In genomic region chr3:37919450-37920156, GRCm38 (mm10) we compare ENCODE assay signal across 10 mouse cellular contexts.
DNase-seq lines count a peak whose midpoint lies in the region; ATAC-seq and TF ChIP-seq lines count a peak whose summit lies in the region.
"Had no signal": no experiment of that assay in that cellular context is flagged by ENCODE, and none has a peak within 500 bp of the region (broad histone marks: within the 10 kb centered on the region; RNA-seq: fewer than 3 reads in every experiment).

No protein-coding gene starts in this region.

- no peaks in the 10 kb centered on the region for H3K79me2 ChIP-seq in MEL (ENCODE audit: control insufficient read depth, insufficient read depth, low read length, poor library complexity)

- H3K9me3 ChIP-seq in liver, postnatal 0 days (ENCODE audit: low read length), result no peaks in the 10 kb centered on the region
- H3K9me3 ChIP-seq in liver, embryonic 12.5 days (replicated peaks), result no peaks in the 10 kb centered on the region
- H3K9me3 ChIP-seq in MEL (replicated peaks; ENCODE audit: insufficient read depth, low read length), result no peaks in the 10 kb centered on the region
- H3K9me3 ChIP-seq: hindbrain, embryonic 15.5 days had no signal

- DNase-seq in adrenal gland, adult (ENCODE audit: inconsistent age in 2 of 2, low spot score in 1 of 2), result peak; percentile 33 to 72
- no peak for DNase-seq in adrenal gland, adult 2 months
- DNase-seq in liver, postnatal 0 days, result no peak
- peak; percentile 32 for DNase-seq in MEL (ENCODE audit: low read depth, low spot score)
- peak; percentile 12 to 24 for DNase-seq in kidney, postnatal 36 days
- DNase-seq in cerebellum, adult 9-11 months, result no peak
- no peak for DNase-seq in layer of hippocampus, postnatal 25 days (ENCODE audit: extremely low spot score in 1 of 2, low spot score in 1 of 2)

- 72% methylated on average over 4 of the region's 4 CpGs for WGBS in liver, postnatal 0 days (ENCODE audit: insufficient replicate concordance)
- 64% methylated on average over 4 of the region's 4 CpGs for WGBS in liver, embryonic 12.5 days (ENCODE audit: insufficient replicate concordance)

- H3K9ac ChIP-seq in liver, postnatal 0 days (replicated peaks), result no peak overlapping the region
- no peak overlapping the region for H3K9ac ChIP-seq in liver, embryonic 12.5 days
- H3K9ac ChIP-seq in MEL (ENCODE audit: control insufficient read depth, low read depth, low read length, poor library complexity, severe bottlenecking), result no peak overlapping the region
- H3K9ac ChIP-seq: hindbrain, embryonic 15.5 days had no signal

- TF ChIP-seq RAD21 in MEL (IDR thresholded peaks at IDR 0.05; ENCODE audit: low read depth, low read length), result peak; percentile 49

- no peak for TF ChIP-seq EP300 in liver, postnatal 0 days (IDR thresholded peaks at IDR 0.05; ENCODE audit: low read depth)
- TF ChIP-seq EP300 in MEL (IDR thresholded peaks at IDR 0.05; ENCODE audit: low read depth in 1 of 2, low read length in 2 of 2), result no peak

- no peak overlapping the region for H3K4me3 ChIP-seq in liver, postnatal 0 days (ENCODE audit: low read depth, low read length)
- H3K4me3 ChIP-seq in liver, embryonic 12.5 days, result no peak overlapping the region
- H3K4me3 ChIP-seq in MEL (ENCODE audit: control insufficient read depth in 1 of 2, insufficient read depth in 1 of 2, low read depth in 2 of 2, low read length in 2 of 2), result no peak overlapping the region
- H3K4me3 ChIP-seq: erythroblast, embryonic 14.5 days; hindbrain, embryonic 15.5 days had no signal

- no peak overlapping the region for H3K4me2 ChIP-seq in liver, postnatal 0 days (ENCODE audit: low read depth, low read length)
- no peak overlapping the region for H3K4me2 ChIP-seq in liver, embryonic 12.5 days
- H3K4me2 ChIP-seq: hindbrain, embryonic 15.5 days had no signal

- ATAC-seq in liver, postnatal 0 days, result no peak
- ATAC-seq in liver, embryonic 12.5 days, result no peak

- no peaks in the 10 kb centered on the region for H3K4me1 ChIP-seq in liver, postnatal 0 days (ENCODE audit: insufficient read depth)
- no peaks in the 10 kb centered on the region for H3K4me1 ChIP-seq in liver, embryonic 12.5 days
- no peaks in the 10 kb centered on the region for H3K4me1 ChIP-seq in MEL (ENCODE audit: control insufficient read depth in 1 of 2, insufficient read depth in 2 of 2, low read length in 2 of 2)

- H3K27ac ChIP-seq in liver, postnatal 0 days (ENCODE audit: low read depth), result no peak overlapping the region
- H3K27ac ChIP-seq in liver, embryonic 12.5 days, result no peak overlapping the region
- no peak overlapping the region for H3K27ac ChIP-seq in MEL (ENCODE audit: control insufficient read depth, low read depth, low read length)
- H3K27ac ChIP-seq: hindbrain, embryonic 15.5 days had no signal

- TF ChIP-seq CTCF in liver, postnatal 0 days (IDR thresholded peaks at IDR 0.05; ENCODE audit: low read depth), result peak; percentile 47
- TF ChIP-seq CTCF in MEL (IDR thresholded peaks at IDR 0.05 in 2 of 3, conservative IDR thresholded peaks at IDR 0.05 in 1 of 3; ENCODE audit: control insufficient read depth in 1 of 3, insufficient read depth in 1 of 3, low read depth in 2 of 3, low read length in 3 of 3, poor library complexity in 1 of 3, severe bottlenecking in 1 of 3), result peak in 2 of 3 experiments; percentile 17 to 55; a peak in 3 of 6 replicates

- H3K27me3 ChIP-seq in liver, postnatal 0 days (ENCODE audit: insufficient read depth, low read length), result no peaks in the 10 kb centered on the region
- no peaks in the 10 kb centered on the region for H3K27me3 ChIP-seq in liver, embryonic 12.5 days (replicated peaks)
- no peaks in the 10 kb centered on the region for H3K27me3 ChIP-seq in MEL (ENCODE audit: control insufficient read depth in 1 of 2, insufficient read depth in 2 of 2, low read length in 2 of 2)

- H3K36me3 ChIP-seq in liver, postnatal 0 days (replicated peaks; ENCODE audit: insufficient read depth, low read length), result no peaks in the 10 kb centered on the region
- no peaks in the 10 kb centered on the region for H3K36me3 ChIP-seq in liver, embryonic 12.5 days
- H3K36me3 ChIP-seq in MEL (ENCODE audit: control insufficient read depth in 1 of 2, insufficient read depth in 2 of 2, low read length in 2 of 2), result no peaks in the 10 kb centered on the region
- H3K36me3 ChIP-seq: hindbrain, embryonic 15.5 days had no signal

- no peak for TF ChIP-seq POLR2A in MEL (IDR thresholded peaks at IDR 0.05; ENCODE audit: control insufficient read depth in 1 of 2, insufficient read depth in 1 of 2, low read depth in 1 of 2, low read length in 2 of 2, poor library complexity in 1 of 2)

TF ChIP-seq in MEL, 35 proteins besides CTCF, POLR2A, EP300 and RAD21:
- TF ChIP-seq SMC3 (IDR thresholded peaks at IDR 0.05; ENCODE audit: low read depth, low read length) (peak; percentile 63), ZC3H11A (IDR thresholded peaks at IDR 0.05; ENCODE audit: low read depth, low read length) (peak; percentile 50), ZNF384 (IDR thresholded peaks at IDR 0.05; ENCODE audit: low read depth, low read length) (no peak)
TF ChIP-seq in MEL: peak in this region for 2.

Comparison
In these comparisons a context has a peak if more than half of its experiments do, and no peak if none do; other contexts are left out.
1. DNase-seq: peak in adrenal gland, adult (2 of 2), MEL (single experiment) and kidney, postnatal 36 days (2 of 2); none in adrenal gland, adult 2 months (single experiment), liver, postnatal 0 days (single experiment), cerebellum, adult 9-11 months (single experiment) and layer of hippocampus, postnatal 25 days (0 of 2).